Mouse (Mus musculus): ENCODE measurements at regions not wholly inside any gene's neighbourhood (a gene's known extent, or its start where the extent isn't known, plus 50 kb on each side); places are given as distances from the start of the nearest gene placed in this dataset.

GRCm38 (mm10) chr16:30892606-30893005 lies 188.6 kb downstream of the Xxylt1 start:
- TF ChIP-seq EP300 (optimal IDR thresholded peaks at IDR 0.05) = no peak
- TF ChIP-seq CTCF (IDR thresholded peaks at IDR 0.05; ENCODE audit: low read depth) = no peak

Measured in stomach, postnatal 0 days (tissue).